Mouse (Mus musculus) megakaryocyte, embryonic 14.5 days (primary cell): Measurements from ENCODE around the gene Slc39a5.

Experiments used
- FLI1 ChIP-seq: IDR thresholded peaks from 2 replicates; pipeline ENCODE4 v1.6.1; 2012; ENCODE audit warnings: low read length, inconsistent platforms, mixed read lengths
- GATA1 ChIP-seq: IDR thresholded peaks from 3 replicates; pipeline ENCODE4 v1.6.1; 2012; ENCODE audit warnings: mixed read lengths, low read length, inconsistent platforms, borderline replicate concordance

DNA sequence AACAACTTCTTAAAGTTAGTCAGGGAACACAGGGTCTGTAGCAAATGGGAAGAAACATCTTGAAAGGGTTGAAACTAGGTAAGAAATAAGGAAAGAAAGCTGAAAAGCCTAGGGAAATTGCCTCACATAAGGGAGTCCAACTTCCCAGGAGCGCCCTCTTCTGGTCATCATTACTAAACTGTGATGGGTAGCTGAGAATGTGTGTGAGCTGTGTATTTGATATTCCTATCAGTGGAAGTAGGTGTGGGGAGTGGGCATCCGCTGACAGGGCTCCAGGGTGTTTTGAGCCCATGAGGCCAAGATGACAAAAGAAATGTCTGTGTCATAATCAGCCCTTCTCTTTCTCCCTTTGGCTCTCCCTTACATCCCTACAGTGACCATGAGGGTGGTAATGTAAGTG is 42.2 kb downstream of the Slc39a5 start:
- TF ChIP-seq FLI1 (no peak), GATA1 (no peak)
